Mouse (Mus musculus): ENCODE measurements around the gene Crybb2. TPM values are rescaled to one million over a fixed set of nuclear protein-coding genes. Genes with fewer than 3 reads are reported as not detected.

The Crybb2 gene
- not detected for polyA plus RNA-seq (2015; fragmentation: Illumina TruSeq; extraction: RNeasy Lipid Tissue Mini Kit (QIAGEN cat#74804); ENCODE audit: low read depth, low replicate concordance)

GRCm38 (mm10) chr5:113070017-113070416 is at the start of gene Crybb2:
Gene Crybb2, minus strand, starts transcription at chr5:113070117.

GRCm38 (mm10) chr5:113081439-113081838 is 11.5 kb upstream of the Crybb2 start, which contains the start of gene Crybb3:
Gene Crybb3, minus strand, starts transcription at chr5:113081584.

GRCm38 (mm10) chr5:113015236-113016061 is 54.5 kb downstream of the Crybb2 start, which contains the start of gene Grk3:
Gene Grk3, minus strand, starts transcription at chr5:113015791.

Other genes starting within 250 kb of the Crybb2 start
- gene Myo18b, start 173.8 kb downstream of the Crybb2 start, polyA plus RNA-seq (2015; fragmentation: Illumina TruSeq; extraction: RNeasy Lipid Tissue Mini Kit (QIAGEN cat#74804); ENCODE audit: low read depth, low replicate concordance): 0.71 TPM
- gene Grk3, start 54.3 kb downstream of the Crybb2 start, polyA plus RNA-seq (2015; fragmentation: Illumina TruSeq; extraction: RNeasy Lipid Tissue Mini Kit (QIAGEN cat#74804); ENCODE audit: low read depth, low replicate concordance): 43.9 TPM
- 2.1 TPM for gene Crybb3, start 11.5 kb upstream of the Crybb2 start, polyA plus RNA-seq (2015; fragmentation: Illumina TruSeq; extraction: RNeasy Lipid Tissue Mini Kit (QIAGEN cat#74804); ENCODE audit: low read depth, low replicate concordance)
- gene 2900026A02Rik, start 151.1 kb upstream of the Crybb2 start, polyA plus RNA-seq (2015; fragmentation: Illumina TruSeq; extraction: RNeasy Lipid Tissue Mini Kit (QIAGEN cat#74804); ENCODE audit: low read depth, low replicate concordance): 19.0 TPM
- not detected for gene Tmem211, start 156.8 kb upstream of the Crybb2 start, polyA plus RNA-seq (2015; fragmentation: Illumina TruSeq; extraction: RNeasy Lipid Tissue Mini Kit (QIAGEN cat#74804); ENCODE audit: low read depth, low replicate concordance)
- 60.1 TPM for gene Sgsm1, start 240.7 kb upstream of the Crybb2 start, polyA plus RNA-seq (2015; fragmentation: Illumina TruSeq; extraction: RNeasy Lipid Tissue Mini Kit (QIAGEN cat#74804); ENCODE audit: low read depth, low replicate concordance)

Data from brain, adult 10 weeks (tissue).